Mouse (Mus musculus): Measurements from ENCODE around the gene Gabrb2. TPM values are rescaled to one million over a fixed set of nuclear protein-coding genes. Genes with fewer than 3 reads are reported as not detected.

The Gabrb2 gene
- polyA plus RNA-seq, 1 experiment: 49.9 TPM

DNA sequence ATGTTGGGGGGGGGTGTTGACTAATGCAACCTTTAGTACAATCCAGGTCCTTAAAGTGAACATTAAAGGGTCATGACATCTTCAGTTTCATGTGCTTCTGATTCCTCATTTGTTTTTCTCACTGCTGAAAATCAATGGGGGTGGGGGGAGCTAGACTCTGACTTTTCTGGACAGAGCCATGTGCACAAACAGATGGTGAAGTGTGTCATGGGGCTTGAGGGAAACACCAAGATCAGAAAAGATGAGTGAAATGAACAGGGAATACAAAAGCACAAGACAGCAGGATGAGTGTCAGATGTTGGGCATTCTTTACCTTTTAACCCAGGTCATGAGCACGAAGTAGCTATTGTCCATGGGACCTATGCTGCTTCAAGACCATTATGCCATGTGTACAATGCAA, 86.4 kb downstream of the Gabrb2 start:
- no peak overlapping the region for H3K27ac ChIP-seq (ENCODE audit: insufficient read depth, low read length)
- H3K4me3 ChIP-seq (ENCODE audit: insufficient read depth, low read length): no peak overlapping the region
- TF ChIP-seq CTCF (IDR thresholded peaks at IDR 0.05; ENCODE audit: extremely low read depth, insufficient read depth, low read length) (no peak), POLR2A (IDR thresholded peaks at IDR 0.05; ENCODE audit: extremely low read depth, insufficient read depth, low read length) (no peak)
- H3K4me1 ChIP-seq (ENCODE audit: control insufficient read depth, insufficient read depth, low read length): peaks cover 4% of the 10 kb centered on the region; the same call in 1 of the 2 replicates

DNA sequence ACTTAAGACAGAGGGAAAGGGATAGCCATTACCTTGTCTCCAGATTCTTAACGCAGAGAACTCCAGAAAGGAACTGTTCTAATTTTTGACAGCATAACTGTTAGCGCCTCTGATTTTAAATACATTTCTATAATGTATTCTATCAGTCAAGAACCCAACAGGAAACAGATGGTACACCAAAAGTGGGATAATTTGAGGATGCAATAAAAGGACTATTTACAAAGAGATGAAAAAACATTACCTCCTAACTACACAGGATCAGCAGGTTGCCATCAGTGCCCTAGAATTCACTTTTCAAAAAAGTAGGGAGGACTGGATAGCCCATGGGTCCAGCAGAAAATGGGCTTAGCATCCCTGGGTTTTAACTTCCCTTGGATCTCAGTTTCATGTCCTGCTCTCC, 102.4 kb downstream of the Gabrb2 start:
- no peak overlapping the region for H3K27ac ChIP-seq (ENCODE audit: insufficient read depth, low read length)
- peaks cover 3% of the 10 kb centered on the region; the same call in 1 of the 2 replicates for H3K4me1 ChIP-seq (ENCODE audit: control insufficient read depth, insufficient read depth, low read length)
- TF ChIP-seq CTCF (IDR thresholded peaks at IDR 0.05; ENCODE audit: extremely low read depth, insufficient read depth, low read length) (no peak), POLR2A (IDR thresholded peaks at IDR 0.05; ENCODE audit: extremely low read depth, insufficient read depth, low read length) (no peak)
- no peak overlapping the region for H3K4me3 ChIP-seq (ENCODE audit: insufficient read depth, low read length)

DNA sequence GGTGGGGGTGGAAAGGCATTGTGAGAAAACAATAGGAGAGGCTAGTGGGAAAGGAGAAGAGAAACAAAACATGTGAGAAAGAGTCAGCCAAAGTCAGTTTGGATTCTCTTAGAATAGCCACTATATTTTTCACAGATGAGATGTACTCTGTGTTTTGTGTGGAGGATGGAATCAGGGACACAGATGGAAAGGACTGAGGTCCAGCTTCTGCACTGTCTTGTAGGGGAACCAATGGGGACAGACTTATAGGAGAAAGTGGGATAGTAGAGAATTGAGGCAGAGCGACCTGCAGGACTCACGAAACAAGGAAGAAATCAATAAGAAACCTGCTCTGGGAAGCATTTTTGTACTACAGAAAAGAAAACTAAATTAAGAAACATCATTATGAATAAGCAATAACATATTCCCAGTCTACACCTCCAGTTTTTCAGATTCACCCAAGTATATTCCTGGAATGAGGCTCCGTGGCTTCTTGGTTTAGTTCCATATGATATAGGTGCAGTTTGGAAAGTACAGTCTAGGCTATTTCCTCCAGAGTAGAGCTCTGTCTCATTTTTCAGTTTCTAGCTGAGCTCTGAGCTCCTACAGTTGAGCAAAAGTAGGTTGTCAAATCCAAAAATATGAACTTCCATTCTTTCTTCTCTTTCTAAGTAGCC, 108.8 kb downstream of the Gabrb2 start:
- no peak for TF ChIP-seq POLR2A (IDR thresholded peaks at IDR 0.05; ENCODE audit: extremely low read depth, insufficient read depth, low read length)
- no peak for TF ChIP-seq CTCF (IDR thresholded peaks at IDR 0.05; ENCODE audit: extremely low read depth, insufficient read depth, low read length)
- Histone ChIP-seq H3K27ac (ENCODE audit: insufficient read depth, low read length) (peak overlapping the region; percentile 67; the same call in 1 of the 2 replicates), H3K4me3 (ENCODE audit: insufficient read depth, low read length) (no peak overlapping the region), H3K4me1 (ENCODE audit: control insufficient read depth, insufficient read depth, low read length) (peaks cover 2% of the 10 kb centered on the region)

DNA sequence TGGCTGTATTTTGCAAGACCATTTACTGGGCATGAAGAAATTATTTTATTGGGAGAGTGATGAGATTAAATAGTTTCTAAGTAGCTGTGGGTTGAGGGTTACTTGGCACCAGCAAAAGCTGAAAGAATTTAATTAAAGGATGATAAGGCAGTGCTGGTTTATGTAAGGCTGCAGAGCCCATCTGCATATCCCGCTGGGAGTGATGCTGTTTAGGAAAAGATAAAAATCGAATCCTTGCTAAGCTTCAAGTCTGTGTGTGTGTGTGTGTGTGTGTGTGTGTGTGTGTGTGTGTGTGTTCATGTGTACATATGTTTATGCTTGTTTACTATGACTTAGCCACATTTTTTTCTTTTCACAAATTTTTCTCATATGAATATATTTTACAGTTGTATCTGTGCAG, 113.0 kb downstream of the Gabrb2 start:
- Histone ChIP-seq H3K4me3 (ENCODE audit: insufficient read depth, low read length) (no peak overlapping the region), H3K4me1 (ENCODE audit: control insufficient read depth, insufficient read depth, low read length) (peaks cover 6% of the 10 kb centered on the region), H3K27ac (ENCODE audit: insufficient read depth, low read length) (no peak overlapping the region; the same call in 1 of the 2 replicates)
- no peak for TF ChIP-seq POLR2A (IDR thresholded peaks at IDR 0.05; ENCODE audit: extremely low read depth, insufficient read depth, low read length)
- no peak for TF ChIP-seq CTCF (IDR thresholded peaks at IDR 0.05; ENCODE audit: extremely low read depth, insufficient read depth, low read length)

GRCm38 (mm10) chr11:42535286-42535685, 115.7 kb downstream of the Gabrb2 start:
- TF ChIP-seq CTCF (IDR thresholded peaks at IDR 0.05; ENCODE audit: extremely low read depth, insufficient read depth, low read length): no peak
- Histone ChIP-seq H3K27ac (ENCODE audit: insufficient read depth, low read length) (0 out of 2 replicates have a peak overlapping the region, but pooled peaks have one; percentile 6), H3K4me3 (ENCODE audit: insufficient read depth, low read length) (no peak overlapping the region), H3K4me1 (ENCODE audit: control insufficient read depth, insufficient read depth, low read length) (peaks cover 4% of the 10 kb centered on the region)

DNA sequence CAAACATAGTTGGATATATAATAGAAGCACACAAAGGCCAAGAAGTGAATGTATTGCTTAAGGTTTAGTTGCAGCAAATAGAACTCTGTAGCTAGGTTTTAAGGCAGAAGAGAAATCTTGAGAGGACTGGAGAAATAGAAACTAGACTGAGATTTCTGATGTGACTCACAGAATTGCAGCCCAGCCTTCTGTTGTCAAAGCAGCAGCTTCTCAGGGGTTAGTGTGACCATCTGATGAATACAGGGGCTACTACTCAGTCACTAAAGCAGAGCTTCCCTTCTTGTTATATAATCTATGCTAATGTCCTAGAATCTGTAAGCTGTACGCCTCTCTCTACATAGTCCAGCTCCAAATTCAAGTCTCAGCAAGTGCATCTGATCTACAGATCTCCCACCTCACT, 116.3 kb downstream of the Gabrb2 start:
- no peak overlapping the region for H3K4me3 ChIP-seq (ENCODE audit: insufficient read depth, low read length)
- H3K4me1 ChIP-seq (ENCODE audit: control insufficient read depth, insufficient read depth, low read length): peaks cover 4% of the 10 kb centered on the region
- TF ChIP-seq POLR2A (IDR thresholded peaks at IDR 0.05; ENCODE audit: extremely low read depth, insufficient read depth, low read length) (no peak), CTCF (IDR thresholded peaks at IDR 0.05; ENCODE audit: extremely low read depth, insufficient read depth, low read length) (no peak)
- 0 out of 2 replicates have a peak overlapping the region, but pooled peaks have one; percentile 6 for H3K27ac ChIP-seq (ENCODE audit: insufficient read depth, low read length)

GRCm38 (mm10) chr11:42542861-42543260, 123.3 kb downstream of the Gabrb2 start:
- Histone ChIP-seq H3K4me3 (ENCODE audit: insufficient read depth, low read length) (no peak overlapping the region), H3K27ac (ENCODE audit: insufficient read depth, low read length) (no peak overlapping the region), H3K4me1 (ENCODE audit: control insufficient read depth, insufficient read depth, low read length) (no peaks in the 10 kb centered on the region)
- TF ChIP-seq CTCF (IDR thresholded peaks at IDR 0.05; ENCODE audit: extremely low read depth, insufficient read depth, low read length): no peak
- TF ChIP-seq POLR2A (IDR thresholded peaks at IDR 0.05; ENCODE audit: extremely low read depth, insufficient read depth, low read length): no peak

DNA sequence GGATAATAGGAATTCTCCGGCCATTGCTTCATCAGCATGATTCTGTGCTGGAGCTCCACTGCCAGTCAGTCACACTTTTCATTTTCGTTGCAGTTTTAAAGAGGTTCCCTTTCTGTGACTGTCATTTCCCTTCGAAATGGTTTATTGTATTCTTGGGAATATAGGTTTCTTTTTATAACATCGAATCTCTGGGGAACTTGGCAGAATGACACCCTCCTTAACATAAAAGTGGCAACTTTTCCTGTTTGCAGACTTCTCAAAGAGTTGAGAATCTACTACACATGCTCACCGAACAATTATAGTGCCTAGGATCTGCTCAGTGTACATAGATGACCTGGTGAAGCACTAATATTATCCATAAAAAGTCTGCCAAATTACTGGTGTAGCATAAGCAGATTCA, 146.5 kb downstream of the Gabrb2 start:
- peak overlapping the region; percentile 23; the same call in 1 of the 2 replicates for H3K27ac ChIP-seq (ENCODE audit: insufficient read depth, low read length)
- TF ChIP-seq POLR2A (IDR thresholded peaks at IDR 0.05; ENCODE audit: extremely low read depth, insufficient read depth, low read length) (no peak), CTCF (IDR thresholded peaks at IDR 0.05; ENCODE audit: extremely low read depth, insufficient read depth, low read length) (no peak)
- no peak overlapping the region for H3K4me3 ChIP-seq (ENCODE audit: insufficient read depth, low read length)
- peaks cover 2% of the 10 kb centered on the region; the same call in 1 of the 2 replicates for H3K4me1 ChIP-seq (ENCODE audit: control insufficient read depth, insufficient read depth, low read length)

GRCm38 (mm10) chr11:42571467-42571866, 151.9 kb downstream of the Gabrb2 start:
- H3K27ac ChIP-seq (ENCODE audit: insufficient read depth, low read length): no peak overlapping the region
- no peak overlapping the region for H3K4me3 ChIP-seq (ENCODE audit: insufficient read depth, low read length)
- no peak for TF ChIP-seq CTCF (IDR thresholded peaks at IDR 0.05; ENCODE audit: extremely low read depth, insufficient read depth, low read length)
- no peaks in the 10 kb centered on the region for H3K4me1 ChIP-seq (ENCODE audit: control insufficient read depth, insufficient read depth, low read length)

- H3K4me1 ChIP-seq (ENCODE audit: control insufficient read depth, insufficient read depth, low read length): 0 out of 2 replicates have a peak, but pooled peaks cover 3% of the 10 kb centered on the region
- H3K4me3 ChIP-seq (ENCODE audit: insufficient read depth, low read length): no peak overlapping the region
- TF ChIP-seq CTCF (IDR thresholded peaks at IDR 0.05; ENCODE audit: extremely low read depth, insufficient read depth, low read length): no peak
- TF ChIP-seq POLR2A (IDR thresholded peaks at IDR 0.05; ENCODE audit: extremely low read depth, insufficient read depth, low read length): no peak
- H3K27ac ChIP-seq (ENCODE audit: insufficient read depth, low read length): no peak overlapping the region
These were observed 155.8 kb downstream of the Gabrb2 start for GRCm38 (mm10) chr11:42575146-42575873.
